Mouse (Mus musculus) neural tube, embryonic 11.5 days (tissue): Measurements from ENCODE around the gene Castor1. TPM values are rescaled to one million over a fixed set of nuclear protein-coding genes. Genes with fewer than 3 reads are reported as not detected.

Source experiments
- ATAC-seq: fragments of 200-750 bp; cut with Nextera tagmentation; 2 replicates; pipeline ENCODE4 v1.8.0; 2017; ENCODE audit warnings: moderate number of reproducible peaks, mild to moderate bottlenecking, moderate TSS enrichment, moderate library complexity; ENCODE audit not compliant: insufficient read depth, low FRiP score, low TSS enrichment
- DNase-seq: peaks from one replicate; pipeline ENCODE4 v3.0.0-alpha.2; 2015; ENCODE audit warnings: low spot score
- H3K27ac ChIP-seq: fragments of 300-500 bp; sonication (generic); 2 replicates; pipeline ENCODE4 v1.5.1; 2014; ENCODE audit warnings: low read depth, mild to moderate bottlenecking, low read length
- H3K27me3 ChIP-seq: fragments of 300-500 bp; sonication (generic); 2 replicates; pipeline ENCODE4 v1.6.1; 2014; ENCODE audit warnings: mild to moderate bottlenecking, low read length, mixed read lengths; ENCODE audit not compliant: control insufficient read depth, insufficient read depth
- H3K36me3 ChIP-seq: fragments of 300-500 bp; sonication (generic); 2 replicates; pipeline ENCODE4 v1.6.1; 2014; ENCODE audit warnings: mild to moderate bottlenecking, low read length, moderate library complexity, mixed read lengths; ENCODE audit not compliant: control insufficient read depth, insufficient read depth
- H3K4me1 ChIP-seq: fragments of 300-500 bp; sonication (generic); 2 replicates; pipeline ENCODE4 v1.6.1; 2014; ENCODE audit warnings: low read length, mixed read lengths; ENCODE audit not compliant: control insufficient read depth, insufficient read depth
- H3K4me2 ChIP-seq: fragments of 300-500 bp; sonication (generic); 2 replicates; pipeline ENCODE4 v1.6.1; 2014; ENCODE audit warnings: low read depth, mild to moderate bottlenecking, moderate library complexity
- H3K4me3 ChIP-seq: fragments of 300-500 bp; sonication (generic); 2 replicates; pipeline ENCODE4 v1.5.1; 2014; ENCODE audit warnings: low read depth, low read length
- H3K9ac ChIP-seq: fragments of 300-500 bp; sonication (generic); 2 replicates; pipeline ENCODE4 v1.6.1; 2014; ENCODE audit warnings: mild to moderate bottlenecking, low read length
- H3K9me3 ChIP-seq: fragments of 300-500 bp; sonication (generic); 2 replicates; pipeline ENCODE4 v1.6.1; 2016; ENCODE audit warnings: low read length; ENCODE audit not compliant: control insufficient read depth
- WGBS: fragments of 180-500 bp; shearing (Covaris S2); extraction: QIAGEN DNeasy Blood & Tissue Kit; methylation state at CpG from one replicate; pipeline ENCODE4 v1.1.7; 2014; 5-methylcytosine and 5-hydroxymethylcytosine counted together
- polyA plus RNA-seq: library from polyadenylated mRNA; unstranded; fragments of >200 nt; fragmentation: Nextera tagmentation; extraction: Ambion mirVana; gene quantifications from 2 replicates; pipeline ENCODE4 v1.2.1, GENCODE M21; 2014

Castor1 gene
- polyA plus RNA-seq, 1 experiment from 2014 or later, result 2.1 TPM

DNA sequence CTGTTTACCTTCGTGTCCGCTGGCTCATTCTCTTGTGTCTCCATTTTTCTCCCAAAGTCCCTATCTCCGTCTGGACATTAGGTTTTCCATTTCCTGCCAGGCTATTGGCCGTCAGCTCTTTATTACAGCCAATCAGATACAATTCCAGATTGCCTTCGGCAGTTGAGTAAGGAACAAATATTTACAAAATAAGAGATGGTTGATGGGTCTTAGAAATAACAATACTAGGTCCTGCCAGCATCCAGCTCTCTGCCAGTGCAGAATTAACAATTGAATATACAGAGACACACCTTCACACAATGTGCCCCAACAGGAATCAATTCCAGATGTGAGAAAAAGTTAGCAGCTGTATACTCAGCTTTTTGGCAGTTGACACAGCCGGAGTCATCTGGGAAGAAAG, 28.1 kb downstream of the Castor1 start:
- ATAC-seq (no peak), DNase-seq (no peak)
- H3K36me3 ChIP-seq, result no peaks in the 10 kb centered on the region
- no peak overlapping the region for H3K27ac ChIP-seq
- H3K4me1 ChIP-seq, result no peaks in the 10 kb centered on the region
- WGBS, result 70% methylated on average over 6 of the region's 6 CpGs
- H3K4me3 ChIP-seq, result no peak overlapping the region
- no peak overlapping the region for H3K4me2 ChIP-seq
- H3K9ac ChIP-seq, result no peak overlapping the region
- no peaks in the 10 kb centered on the region for H3K27me3 ChIP-seq
- H3K9me3 ChIP-seq, result no peaks in the 10 kb centered on the region

DNA sequence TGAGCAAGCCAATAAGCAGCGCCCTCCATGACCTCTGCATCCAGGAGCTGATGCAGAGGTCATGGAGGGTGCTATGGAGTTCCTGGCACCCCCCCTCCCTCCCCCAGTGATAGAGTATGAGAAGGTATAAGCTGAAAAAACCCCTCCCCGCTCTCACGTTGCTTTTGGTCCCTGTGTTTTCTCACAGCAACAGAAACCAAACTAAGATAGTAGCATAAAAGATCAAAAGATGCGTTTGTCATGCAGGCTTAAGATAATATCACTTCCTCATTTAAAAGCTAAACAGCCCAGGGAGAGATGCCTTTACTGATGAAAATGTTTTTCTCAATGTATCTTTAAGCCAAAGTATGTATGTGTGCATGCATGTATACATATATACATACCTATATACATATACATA, 28.6 kb downstream of the Castor1 start:
- no peak for ATAC-seq
- Histone ChIP-seq H3K27ac (no peak overlapping the region), H3K27me3 (no peaks in the 10 kb centered on the region), H3K4me2 (no peak overlapping the region), H3K4me1 (no peaks in the 10 kb centered on the region), H3K9ac (no peak overlapping the region), H3K4me3 (no peak overlapping the region), H3K36me3 (no peaks in the 10 kb centered on the region), H3K9me3 (no peaks in the 10 kb centered on the region)
- WGBS, result 78% methylated on average over 4 of the region's 4 CpGs
- DNase-seq, result no peak

DNA sequence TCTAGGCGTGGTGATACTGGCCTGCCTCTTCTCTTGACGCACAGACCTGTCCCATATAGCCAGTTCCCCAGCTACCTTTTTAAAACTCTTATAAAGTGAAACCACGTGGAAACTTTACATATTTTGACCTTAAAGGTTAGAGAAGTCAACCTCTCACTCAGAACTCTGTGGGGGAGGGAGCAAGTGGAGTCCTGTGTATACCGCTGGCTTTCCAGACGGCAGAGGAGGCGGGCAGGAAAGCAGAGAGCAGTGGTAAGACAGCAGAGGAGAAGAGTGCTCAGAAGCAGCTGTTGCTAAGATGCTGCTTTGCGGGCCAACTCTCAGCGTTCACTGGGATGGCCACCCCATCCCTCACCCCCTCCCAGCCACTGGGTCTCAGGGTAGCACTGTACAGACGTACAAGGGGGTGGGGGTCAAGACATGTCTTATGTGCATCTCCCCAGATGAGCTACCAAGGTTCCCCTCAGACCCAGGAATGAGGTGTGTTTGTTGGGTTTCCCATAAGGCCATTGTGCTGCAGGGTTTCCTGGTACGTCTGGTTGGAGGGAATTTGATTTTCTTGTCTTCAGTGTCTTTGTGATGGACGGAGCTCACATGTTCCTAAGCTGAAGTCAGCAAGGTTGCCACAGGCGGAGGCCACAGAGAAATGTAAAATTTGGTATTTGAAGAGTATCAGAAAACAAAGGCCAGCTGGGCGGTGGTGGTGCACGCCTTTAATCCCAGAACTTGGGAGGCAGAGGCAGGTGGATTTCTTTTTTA, 29.4 kb downstream of the Castor1 start:
- H3K36me3 ChIP-seq, result no peaks in the 10 kb centered on the region
- no peak for ATAC-seq
- no peak overlapping the region for H3K27ac ChIP-seq
- no peak overlapping the region for H3K9ac ChIP-seq
- H3K4me2 ChIP-seq, result no peak overlapping the region
- no peak overlapping the region for H3K4me3 ChIP-seq
- no peaks in the 10 kb centered on the region for H3K27me3 ChIP-seq
- no peaks in the 10 kb centered on the region for H3K9me3 ChIP-seq
- WGBS, result 77% methylated on average over 14 of the region's 14 CpGs
- H3K4me1 ChIP-seq, result no peaks in the 10 kb centered on the region
- DNase-seq, result no peak

DNA sequence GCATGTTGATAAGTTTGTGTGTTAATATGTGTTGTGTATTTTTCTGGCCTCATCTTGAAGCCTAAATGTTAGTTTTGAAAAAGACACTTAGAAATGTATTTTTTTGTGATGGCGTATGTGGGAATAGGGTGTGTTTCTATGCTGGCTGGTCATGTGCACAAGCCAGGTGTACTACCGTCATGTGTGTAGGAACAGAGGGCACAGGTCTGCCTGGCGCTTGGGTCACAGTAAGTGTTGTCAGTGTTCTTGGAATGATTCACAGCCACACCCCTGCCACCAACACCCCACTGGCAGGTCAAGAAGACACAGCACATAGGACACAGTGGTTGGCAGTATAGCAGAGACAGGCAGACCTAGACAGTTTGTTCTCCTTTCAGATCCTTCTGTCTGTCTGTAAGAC, 31.1 kb downstream of the Castor1 start:
- H3K9me3 ChIP-seq, result no peaks in the 10 kb centered on the region
- no peaks in the 10 kb centered on the region for H3K27me3 ChIP-seq
- H3K9ac ChIP-seq, result no peak overlapping the region
- 93% methylated on average over 3 of the region's 3 CpGs for WGBS
- no peak overlapping the region for H3K4me2 ChIP-seq
- H3K4me3 ChIP-seq, result no peak overlapping the region
- no peak overlapping the region for H3K27ac ChIP-seq
- H3K36me3 ChIP-seq, result no peaks in the 10 kb centered on the region
- no peaks in the 10 kb centered on the region for H3K4me1 ChIP-seq
- DNase-seq, result no peak
- ATAC-seq, result no peak

DNA sequence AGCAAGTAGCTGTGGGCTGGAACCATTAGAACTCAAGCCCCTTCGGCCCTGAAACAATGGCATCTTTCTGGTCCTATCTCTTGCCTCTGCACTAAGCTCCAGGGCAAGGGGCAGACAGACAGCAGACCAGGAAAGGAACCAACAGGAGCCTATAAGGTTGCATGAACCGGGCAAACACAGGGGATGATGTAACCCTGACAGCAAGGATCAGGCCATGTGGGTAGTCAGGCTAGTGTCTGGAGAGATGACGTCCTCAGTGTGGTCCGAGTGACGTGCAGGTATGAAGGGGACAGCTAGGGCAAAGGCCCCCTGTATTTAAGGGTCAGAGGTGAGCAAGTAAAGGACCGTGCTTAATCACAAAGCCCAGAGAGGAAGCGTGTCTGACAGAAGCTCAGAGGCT, 32.3 kb downstream of the Castor1 start:
- Histone ChIP-seq H3K9me3 (no peaks in the 10 kb centered on the region), H3K27ac (no peak overlapping the region), H3K4me2 (no peak overlapping the region), H3K36me3 (no peaks in the 10 kb centered on the region), H3K4me1 (no peaks in the 10 kb centered on the region), H3K4me3 (no peak overlapping the region), H3K9ac (no peak overlapping the region), H3K27me3 (no peaks in the 10 kb centered on the region)
- no peak for ATAC-seq
- 81% methylated on average over 7 of the region's 7 CpGs for WGBS
- no peak for DNase-seq

DNA sequence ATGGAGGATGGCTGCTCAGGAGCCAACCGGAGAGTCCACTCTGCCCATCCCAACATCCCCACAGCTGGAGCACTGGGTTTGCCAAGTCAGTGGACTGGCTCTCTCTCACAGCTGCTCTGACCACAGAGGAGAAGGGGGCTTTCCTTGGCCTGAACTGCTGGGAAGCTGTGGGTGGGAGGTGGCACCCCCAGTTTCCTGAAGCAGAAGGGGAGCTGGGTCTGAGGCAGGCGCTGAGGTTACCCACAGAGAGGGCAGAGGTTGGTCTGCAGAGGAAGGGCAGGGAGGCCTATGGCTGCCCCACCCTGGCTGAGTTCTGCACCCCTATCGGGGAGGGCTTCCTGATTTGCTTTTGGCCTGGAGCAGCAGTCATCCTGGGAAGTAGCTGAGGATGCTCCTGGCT, 33.4 kb downstream of the Castor1 start:
- ATAC-seq, result no peak
- 79% methylated on average over 3 of the region's 3 CpGs for WGBS
- no peak overlapping the region for H3K9ac ChIP-seq
- no peak for DNase-seq
- H3K27ac ChIP-seq, result no peak overlapping the region
- H3K4me2 ChIP-seq, result no peak overlapping the region
- H3K9me3 ChIP-seq, result no peaks in the 10 kb centered on the region
- no peaks in the 10 kb centered on the region for H3K4me1 ChIP-seq
- H3K4me3 ChIP-seq, result no peak overlapping the region
- no peaks in the 10 kb centered on the region for H3K36me3 ChIP-seq
- H3K27me3 ChIP-seq, result no peaks in the 10 kb centered on the region

DNA sequence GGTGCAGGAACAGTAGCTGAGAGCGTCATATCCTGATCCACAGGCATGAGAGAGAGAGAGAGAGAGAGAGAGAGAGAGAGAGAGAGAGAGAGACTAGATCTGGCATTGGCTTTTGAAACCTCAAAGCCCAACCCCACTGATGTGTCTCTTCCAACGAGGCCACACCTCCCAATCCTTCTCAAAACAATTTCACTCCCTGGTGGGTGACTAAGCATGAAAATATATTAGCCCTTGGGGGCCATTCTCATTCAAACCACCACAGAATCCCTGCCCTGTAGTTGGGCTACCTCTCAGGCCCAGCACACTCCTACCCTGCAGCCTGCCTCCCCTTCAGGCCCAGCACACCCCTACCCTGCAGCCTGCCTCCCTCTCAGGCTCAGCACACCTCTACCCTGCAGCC, 34.9 kb downstream of the Castor1 start:
- DNase-seq, result no peak
- Histone ChIP-seq H3K27ac (no peak overlapping the region), H3K4me2 (no peak overlapping the region), H3K27me3 (no peaks in the 10 kb centered on the region), H3K4me3 (no peak overlapping the region), H3K4me1 (no peaks in the 10 kb centered on the region), H3K9ac (no peak overlapping the region), H3K36me3 (no peaks in the 10 kb centered on the region), H3K9me3 (no peaks in the 10 kb centered on the region)
- WGBS, result 71% methylated on average over 2 of the region's 2 CpGs
- ATAC-seq, result no peak

DNA sequence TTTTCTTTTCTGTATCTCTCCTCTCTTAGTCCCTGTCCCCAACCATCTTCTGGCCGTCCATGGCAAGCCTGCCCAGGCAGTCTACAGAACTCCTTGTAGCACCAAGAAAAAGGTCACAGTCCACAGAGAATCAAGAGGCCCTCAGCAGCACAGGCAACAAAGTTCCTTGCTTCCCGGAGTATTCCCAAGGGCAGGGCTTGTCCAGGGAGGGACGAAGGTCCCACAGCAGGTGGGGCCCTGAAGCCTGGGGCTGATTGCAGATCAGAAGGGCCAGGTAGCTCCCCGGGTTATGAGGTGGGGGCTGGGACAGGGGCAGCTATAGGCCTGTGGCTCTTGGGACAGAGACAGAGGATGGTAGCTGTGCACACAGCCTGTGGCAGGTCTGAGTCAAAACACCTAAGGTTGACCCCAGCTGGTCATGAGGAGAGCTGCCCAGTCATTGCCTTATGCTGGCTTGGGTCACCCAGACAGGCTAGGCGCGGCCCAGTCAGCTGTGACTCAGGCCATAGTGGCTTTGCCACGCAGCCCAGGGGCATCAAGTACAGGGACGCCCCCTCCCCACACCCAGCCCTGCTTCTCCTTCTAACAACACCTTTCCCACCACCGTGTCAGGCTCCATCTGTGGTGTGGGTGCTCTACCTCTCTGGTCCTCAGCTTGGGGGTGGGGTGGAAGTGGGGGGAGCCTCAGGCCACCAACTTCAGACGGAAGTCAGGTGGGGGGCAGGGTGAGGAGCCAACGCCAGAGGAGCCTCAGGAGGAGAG, 39.0 kb downstream of the Castor1 start, which contains the start of gene Lif:
Gene Lif (plus strand): TSS at position 712 of the 762 bp plus-strand sequence.
- Histone ChIP-seq H3K4me1 (no peaks in the 10 kb centered on the region), H3K9me3 (no peaks in the 10 kb centered on the region), H3K9ac (no peak within 1 kb of the TSS; the same call in 1 of the 2 replicates), H3K4me2 (no peak within 1 kb of the TSS), H3K27me3 (no peaks in the 10 kb centered on the region), H3K4me3 (no peak within 1 kb of the TSS), H3K27ac (no peak within 1 kb of the TSS), H3K36me3 (no peaks in the 10 kb centered on the region)
- 62% methylated on average over 11 of the region's 11 CpGs for WGBS
- no peak for DNase-seq
- no peak for ATAC-seq

DNA sequence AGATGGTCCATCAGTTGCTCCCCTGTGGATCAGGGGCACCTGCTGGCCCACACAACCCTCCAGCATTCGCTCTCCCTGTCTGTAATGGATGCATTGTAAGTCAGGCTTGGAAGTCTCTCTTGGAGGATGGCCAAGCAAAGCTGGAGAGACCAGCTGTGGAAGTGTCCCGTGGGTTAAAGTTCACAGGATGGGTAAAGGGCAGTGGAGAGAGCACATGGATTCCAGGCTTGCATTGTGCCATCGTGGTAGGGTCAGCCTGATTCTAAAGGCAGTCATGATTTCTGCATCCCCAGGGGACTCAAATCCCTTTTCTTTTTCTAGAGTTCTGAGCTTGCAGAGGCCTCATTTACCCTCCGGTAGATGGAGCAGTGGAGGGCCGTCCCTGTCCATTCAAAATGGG, 39.7 kb downstream of the Castor1 start:
- Histone ChIP-seq H3K4me3 (no peak overlapping the region), H3K27ac (no peak overlapping the region), H3K36me3 (no peaks in the 10 kb centered on the region), H3K9ac (no peak overlapping the region), H3K27me3 (no peaks in the 10 kb centered on the region), H3K9me3 (no peaks in the 10 kb centered on the region), H3K4me2 (no peak overlapping the region), H3K4me1 (no peaks in the 10 kb centered on the region)
- DNase-seq, result no peak
- no peak for ATAC-seq
- WGBS, result 70% methylated on average over 5 of the region's 5 CpGs
